Mouse (Mus musculus) left cerebral cortex, adult 8-10 months (tissue): ENCODE results near the gene Pgm2. TPM values are rescaled to one million over a fixed set of nuclear protein-coding genes. Genes with fewer than 3 reads are reported as not detected.

Experiments
- DNase-seq, 2 experiments: peaks; one replicate each; pipeline ENCODE4 v3.0.0; 2022; ENCODE audit warnings: low spot score in 2 of 2
- total RNA-seq, 4 experiments: library from RNA; stranded (reverse); gene quantifications; 2 replicates each; pipeline ENCODE4 v1.2.4; 2022

The Pgm2 gene
- total RNA-seq, result 10 to 100 TPM in 3 of 4 experiments, 1 to 10 TPM in 1; 9.2 to 12.4 (median 11.3) TPM

DNA sequence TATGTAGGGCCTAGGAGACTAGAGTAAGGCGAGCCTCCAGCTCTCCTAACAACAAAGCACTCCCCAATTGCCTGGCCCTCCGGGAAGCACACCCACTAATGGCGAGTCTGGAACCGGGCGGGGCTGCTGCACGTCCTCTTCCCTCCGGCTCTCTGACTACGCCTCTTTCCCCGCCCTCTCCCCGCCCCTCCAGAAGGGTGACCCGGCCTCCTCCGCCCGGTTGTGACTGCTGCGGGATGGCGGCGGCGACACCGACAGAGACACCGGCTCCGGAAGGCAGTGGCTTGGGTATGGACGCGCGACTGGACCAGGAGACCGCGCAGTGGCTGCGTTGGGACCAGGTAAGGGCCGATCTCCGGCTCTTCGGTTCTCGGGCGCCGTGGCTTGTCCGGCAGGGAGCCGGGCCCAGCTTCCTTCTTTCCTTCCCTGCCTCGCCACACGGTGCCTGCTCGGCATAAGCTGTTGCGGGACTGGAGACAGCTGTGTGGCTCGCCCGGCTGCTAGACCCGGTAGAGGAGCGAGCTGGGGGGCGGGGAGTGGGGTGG lies at the start of gene Pgm2:
TSS of gene Pgm2 (plus strand) at position 203 of the 545 bp plus-strand sequence.
- peak; percentile 62 to 75 for DNase-seq

DNA sequence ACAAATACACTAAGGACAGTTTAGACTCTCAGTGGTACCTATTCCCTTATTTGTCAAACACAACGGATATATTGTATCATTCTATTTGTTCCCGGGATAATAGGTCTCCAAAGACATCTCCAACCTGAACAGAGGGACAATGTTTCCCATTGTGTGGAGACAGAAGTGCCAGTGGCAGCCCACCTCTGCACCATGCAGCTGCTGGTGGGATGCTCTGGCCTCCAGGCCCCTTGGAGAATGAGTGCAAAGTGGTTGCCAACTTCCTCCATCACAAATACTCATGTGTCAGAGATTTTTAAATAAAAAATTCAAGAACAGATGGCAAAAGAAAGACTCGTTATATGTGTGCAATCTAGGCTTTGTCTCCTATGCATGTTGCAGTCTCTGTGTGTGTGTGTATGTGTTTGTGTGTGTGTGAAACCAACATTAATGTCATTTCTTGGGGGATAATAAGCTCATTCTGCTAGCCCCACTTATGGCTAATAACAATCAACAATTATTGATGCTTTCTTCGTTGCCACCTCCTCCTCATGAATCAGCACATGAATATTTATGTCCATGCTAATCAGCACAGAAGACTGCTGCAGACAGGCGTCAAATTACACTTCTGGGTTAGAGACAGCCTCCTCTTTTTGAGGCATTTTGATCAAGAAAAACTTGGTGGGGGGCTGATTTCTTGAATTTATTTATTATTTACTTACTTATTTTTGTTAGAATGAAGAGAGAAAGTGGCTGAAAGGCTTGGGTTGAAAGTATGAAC lies 48.9 kb upstream of the Pgm2 start:
- no peak for DNase-seq

DNA sequence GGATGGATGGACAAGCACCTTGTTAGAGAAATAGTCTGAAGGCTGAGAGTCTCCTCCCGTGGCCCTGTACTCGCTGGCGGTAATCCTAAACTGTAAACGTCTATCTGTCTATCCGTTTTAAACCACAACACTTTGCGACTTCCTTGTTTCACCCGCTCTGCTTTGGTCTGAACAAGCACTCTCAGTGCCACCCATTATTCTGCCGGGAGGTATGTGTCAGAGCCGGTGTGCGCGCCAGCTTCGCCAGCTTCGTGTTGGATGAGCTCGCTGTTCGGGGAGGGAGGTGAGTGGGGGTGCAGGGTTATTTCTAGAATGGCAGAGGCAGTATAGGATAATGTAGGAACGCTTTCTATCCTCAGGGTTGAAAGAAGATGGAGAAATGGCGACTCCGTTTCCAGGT lies 48.0 kb upstream of the Pgm2 start:
- DNase-seq, result peak in 1 of 2 experiments; percentile 66

DNA sequence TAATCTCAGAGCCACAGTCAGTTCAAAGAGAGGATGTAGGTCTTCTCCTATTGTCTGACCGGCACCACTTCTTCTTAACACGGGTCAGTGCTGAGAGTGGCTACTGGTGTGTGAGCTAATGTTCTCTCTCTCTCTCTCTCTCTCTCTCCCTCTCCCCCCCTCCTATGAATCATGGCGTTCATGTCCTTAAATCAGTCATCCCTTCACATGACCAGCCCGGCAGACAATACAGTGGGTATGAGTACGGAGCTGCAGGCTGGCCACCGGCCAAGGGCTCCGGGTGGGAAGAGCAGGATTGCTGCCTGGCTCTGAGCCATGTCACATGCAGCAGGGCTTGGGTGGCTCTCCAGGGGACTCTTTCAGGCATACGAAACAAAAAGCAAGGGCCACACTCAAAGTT lies 47.2 kb upstream of the Pgm2 start:
- DNase-seq, result peak in 1 of 2 experiments; percentile 32

DNA sequence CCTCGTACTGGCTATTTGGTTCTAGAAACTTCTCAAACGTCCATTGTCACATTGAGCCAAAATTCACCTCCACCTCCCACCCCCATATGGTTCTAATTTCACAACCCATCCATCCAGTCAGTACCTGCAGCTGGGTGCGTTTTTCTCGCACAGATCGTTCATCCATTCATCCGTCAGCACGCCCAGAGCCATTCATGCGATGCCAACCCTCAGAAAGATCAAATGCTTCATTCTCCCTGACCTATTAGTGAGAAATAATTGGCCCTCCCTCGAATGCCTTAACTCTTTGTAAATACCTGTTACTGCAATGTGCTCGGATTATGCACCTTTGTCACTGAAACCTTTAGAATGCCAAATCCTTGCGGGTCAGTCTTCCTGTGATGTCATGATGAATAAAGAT lies 45.8 kb upstream of the Pgm2 start:
- no peak for DNase-seq

DNA sequence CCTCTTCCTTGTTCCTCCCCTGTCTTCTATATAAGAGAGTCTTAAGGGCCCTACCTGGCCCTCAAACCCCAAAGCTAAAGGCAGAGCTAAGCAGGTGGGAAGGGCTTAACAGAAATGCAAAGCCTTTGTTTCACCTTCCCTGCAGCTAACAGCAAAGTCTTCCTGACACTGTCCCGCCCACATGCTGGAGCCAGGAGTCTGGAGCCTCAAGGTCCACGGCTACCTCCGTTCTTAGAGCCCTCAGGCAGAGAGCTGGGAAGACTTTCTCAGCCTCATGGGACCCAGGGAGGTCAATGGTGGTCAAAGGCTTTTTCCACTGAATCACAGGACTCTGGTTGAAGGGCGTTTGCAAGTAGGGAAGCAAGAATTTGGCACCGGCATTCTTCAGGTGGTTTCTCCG lies 44.8 kb upstream of the Pgm2 start:
- DNase-seq, result no peak

DNA sequence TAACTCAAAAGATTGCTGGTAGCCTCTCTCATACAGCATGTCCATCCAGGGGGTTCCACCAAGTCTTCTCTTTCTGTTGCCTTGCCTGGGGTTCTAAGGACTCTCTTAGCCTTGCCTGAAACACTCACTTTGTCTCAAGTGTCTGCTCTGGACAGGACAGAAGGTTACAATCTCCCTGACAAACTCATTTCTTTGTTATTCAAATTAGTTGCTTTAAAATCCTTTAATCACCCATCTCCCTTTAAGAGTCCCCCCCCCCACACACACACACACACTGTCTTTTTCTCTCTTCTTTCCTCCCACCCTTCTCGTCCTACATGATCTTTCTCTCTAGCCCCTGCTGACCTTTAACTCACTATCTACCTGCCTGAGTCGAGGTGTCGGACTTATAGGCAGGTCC lies 44.1 kb upstream of the Pgm2 start:
- DNase-seq, result no peak

DNA sequence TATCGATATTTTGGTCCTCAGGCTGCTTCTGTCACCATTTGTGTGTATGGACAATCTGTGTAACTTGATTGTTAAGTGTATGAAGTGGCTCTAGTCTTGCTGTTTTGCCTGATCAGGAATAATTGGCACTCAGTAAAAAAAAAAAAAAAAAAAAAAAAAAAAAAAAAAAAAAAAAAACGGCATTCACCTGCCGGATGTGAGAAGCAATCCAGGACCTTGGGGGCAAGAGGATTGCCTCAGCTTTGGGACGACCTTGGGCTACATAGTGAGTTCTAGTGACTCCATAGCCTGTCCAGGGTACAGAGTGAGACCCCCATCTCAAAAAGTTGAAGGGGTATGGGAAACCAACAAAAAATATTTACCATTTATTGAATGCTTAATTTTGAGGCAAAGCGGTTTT lies 43.5 kb upstream of the Pgm2 start:
- DNase-seq, result no peak

DNA sequence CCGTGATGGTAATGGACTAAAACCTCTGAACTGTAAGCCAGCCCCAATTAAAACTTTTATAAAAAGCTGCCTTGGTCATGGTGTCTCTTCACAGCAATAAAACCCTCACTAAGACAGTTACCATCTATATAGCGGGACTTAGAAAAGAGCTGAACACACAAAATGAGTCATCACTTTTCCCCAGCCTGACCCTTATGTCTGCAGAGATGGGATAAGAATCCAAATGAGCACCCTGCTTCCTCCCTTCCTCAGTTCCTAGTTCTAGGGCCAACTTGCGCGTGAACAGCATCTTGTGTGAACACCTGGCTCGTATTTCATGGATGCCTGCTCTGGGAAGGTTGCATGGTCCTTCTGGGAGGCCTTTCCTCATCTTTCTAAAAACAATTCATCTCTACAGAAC lies 39.7 kb upstream of the Pgm2 start:
- no peak for DNase-seq

DNA sequence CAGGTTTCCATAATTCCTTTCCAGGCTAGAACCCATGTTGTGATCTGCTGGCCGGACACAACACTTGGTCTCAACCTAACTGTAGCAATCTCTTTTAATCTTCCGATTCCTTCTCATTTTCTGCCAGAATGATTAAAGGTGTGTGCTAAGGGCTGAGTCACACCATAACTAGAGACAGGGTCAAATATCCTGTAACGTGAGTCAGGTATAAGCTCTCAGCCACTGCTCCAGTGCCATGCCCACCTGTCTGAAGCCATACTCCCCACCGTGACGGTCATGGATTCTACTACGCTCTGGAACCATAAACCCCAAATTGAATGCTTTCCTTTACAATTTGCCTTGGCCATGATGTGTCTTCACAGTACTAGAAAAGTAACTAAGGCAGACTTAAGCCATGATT lies 36.5 kb upstream of the Pgm2 start:
- no peak for DNase-seq

DNA sequence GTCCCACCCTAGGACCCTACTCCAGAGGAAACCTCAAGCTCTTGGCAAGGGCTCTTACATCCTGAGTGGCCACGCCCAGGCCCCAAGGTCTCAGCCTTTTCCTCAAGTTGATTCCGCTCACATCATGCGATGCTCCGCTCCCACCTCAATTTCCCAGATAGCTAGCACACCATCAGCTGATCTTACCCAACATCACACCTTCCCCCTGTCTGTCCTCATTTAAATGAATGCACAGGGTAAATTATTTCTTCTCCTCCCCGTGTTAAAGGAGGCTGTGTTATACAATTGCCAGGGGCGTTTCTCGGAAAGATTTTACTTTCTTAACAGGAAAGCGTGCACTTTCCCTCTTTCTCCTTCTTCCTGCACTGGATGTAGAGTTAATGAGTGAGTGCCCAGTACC lies 31.9 kb upstream of the Pgm2 start:
- DNase-seq, result no peak

DNA sequence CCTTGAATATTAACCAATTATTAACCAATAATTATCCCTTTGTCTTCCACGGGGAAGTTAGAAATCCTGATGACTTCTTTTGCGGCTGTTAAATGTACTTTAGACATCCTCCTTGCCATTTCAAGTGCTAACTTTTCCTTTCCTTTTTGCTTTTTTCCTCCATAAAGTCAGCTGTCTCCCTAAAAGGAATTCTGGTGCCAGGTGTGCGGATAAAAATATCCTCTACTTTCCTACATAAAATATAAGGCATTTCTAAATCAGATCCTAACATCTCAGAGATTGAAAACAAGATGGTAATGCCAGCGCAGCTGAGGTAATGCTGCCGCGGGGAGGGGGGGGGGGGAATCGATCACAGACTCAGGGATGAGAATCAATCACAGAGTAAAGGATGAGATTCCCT lies 31.1 kb upstream of the Pgm2 start:
- DNase-seq, result no peak

DNA sequence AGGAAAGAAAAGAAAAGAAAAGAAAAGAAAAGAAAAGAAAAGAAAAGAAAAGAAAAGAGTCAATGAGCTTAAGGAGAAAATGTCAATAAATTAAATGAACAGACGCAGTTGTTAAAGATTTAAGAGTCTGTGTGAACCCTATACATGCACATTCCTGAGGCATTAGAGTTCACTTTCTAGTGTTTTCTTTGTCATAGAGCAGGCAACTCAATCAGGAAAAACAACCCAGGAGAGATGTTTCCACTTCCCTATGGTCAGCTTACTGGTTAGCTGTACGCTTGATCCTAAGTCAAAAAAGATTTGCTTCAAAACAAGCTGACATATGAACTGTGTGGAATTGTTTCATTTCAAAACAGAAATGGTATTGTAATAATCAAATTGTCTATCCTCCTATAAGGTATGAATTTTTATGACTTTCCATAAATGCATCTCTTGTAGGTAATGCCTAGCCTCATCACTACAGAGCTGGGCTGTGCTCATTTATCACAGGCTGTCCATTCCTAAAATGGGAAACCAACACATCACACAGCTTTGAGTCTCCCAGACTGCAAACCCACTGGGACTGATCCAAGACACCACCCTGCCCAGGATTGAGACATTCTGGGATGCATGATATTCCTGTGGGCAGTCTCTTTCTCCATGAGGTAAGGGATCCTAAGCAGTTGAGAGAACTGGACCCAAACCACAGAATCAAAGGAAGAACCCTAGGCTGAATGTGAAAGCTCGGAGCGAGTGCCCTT lies 29.7 kb upstream of the Pgm2 start:
- peak in 1 of 2 experiments; percentile 29 for DNase-seq

DNA sequence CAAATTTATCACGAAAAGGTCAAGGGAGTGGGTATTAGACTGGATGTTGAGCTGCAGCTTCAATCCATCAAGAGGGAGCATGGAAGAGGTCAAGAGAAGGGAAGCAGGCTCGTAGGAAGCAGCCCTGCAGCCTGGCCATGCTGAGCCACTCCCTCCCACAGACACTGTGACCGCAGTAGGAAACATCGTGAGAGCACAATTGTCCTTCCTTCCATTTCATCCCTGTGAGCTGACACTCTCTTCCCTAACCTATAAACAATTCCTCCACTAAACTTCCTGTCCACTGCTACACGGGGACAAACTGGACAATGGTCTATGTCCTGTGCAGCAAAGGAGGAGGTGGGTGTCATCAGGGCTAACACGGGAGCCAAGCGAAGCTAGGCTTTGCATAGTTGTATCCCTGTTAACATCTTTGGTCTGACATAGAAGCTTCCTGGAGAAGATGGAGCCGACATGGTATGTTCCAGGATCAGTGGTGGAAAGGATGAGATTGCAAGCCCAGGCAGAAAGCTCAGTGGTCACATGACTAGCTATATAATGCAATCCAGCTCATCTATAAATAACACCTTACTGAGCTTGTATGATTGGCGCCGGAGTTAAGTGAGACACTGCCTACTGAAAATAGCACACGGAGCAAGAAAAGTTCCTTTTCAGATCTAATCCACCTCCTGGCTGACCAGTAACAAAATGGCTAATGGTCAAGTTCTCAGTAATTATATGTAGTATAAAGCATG lies 29.0 kb upstream of the Pgm2 start:
- peak in 1 of 2 experiments; percentile 35 for DNase-seq

DNA sequence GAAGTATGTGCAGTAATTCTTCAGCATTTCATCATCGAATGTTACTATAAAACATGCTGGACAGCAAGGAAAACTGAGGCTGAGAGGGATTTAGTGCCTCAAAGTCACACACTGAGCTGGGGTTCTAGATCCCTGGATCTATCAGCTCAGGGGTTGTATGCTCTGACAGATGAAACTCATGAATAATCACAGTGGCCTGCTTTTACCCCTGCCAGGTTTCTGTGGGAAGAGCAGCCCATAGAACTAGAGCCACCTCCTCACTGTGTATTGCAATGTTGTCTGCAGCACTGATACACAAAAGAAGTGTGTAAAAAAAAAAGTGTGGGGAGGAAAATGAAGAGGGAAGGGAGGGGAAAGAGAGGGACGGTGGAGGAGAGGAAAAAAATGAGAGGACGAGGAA lies 28.3 kb upstream of the Pgm2 start:
- no peak for DNase-seq

DNA sequence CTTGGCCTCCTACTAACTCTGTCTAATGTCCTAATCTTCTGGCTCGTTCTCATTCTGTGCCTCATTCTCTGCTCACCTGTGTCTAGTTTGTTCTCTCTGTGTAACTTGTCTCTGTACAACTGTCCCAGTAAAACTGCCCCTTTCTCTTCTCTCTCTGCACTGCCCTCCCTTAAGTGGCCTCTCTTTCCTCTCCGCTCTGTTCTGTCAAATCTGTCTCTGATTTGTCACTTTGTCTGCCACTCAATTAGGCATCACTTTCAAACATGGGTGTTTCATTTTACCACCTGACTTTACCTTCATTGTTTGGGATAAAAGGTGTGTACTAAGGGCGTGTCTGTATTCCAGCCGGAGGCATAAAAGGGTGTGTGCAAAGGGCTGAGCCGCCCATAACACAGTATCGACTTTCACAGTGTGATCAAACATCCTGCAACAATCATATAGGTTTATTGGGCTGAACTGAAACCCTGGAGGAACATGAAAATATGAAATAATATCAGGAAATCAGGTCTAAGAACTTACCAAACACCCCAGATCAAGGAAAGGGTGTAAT lies 27.2 kb upstream of the Pgm2 start:
- no peak for DNase-seq

DNA sequence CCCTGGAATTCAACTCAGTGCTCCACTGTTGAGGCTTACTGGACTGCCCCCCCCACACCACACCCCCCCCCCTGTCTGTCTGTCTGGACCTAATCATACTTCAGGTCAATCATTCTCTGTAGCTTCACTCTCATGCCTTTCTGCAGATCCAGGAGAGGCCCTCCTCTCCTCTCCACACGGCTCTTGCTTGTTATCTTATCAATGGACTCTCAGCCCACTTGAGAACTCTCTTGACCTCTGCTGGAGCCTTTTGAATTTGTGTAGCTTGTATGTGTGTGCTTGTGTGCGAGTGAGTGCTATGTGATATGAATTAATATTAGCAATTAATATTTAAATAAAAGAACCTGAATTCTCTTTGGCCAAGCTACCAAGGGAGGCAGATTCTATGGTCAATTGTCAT lies 26.6 kb upstream of the Pgm2 start:
- DNase-seq, result no peak

DNA sequence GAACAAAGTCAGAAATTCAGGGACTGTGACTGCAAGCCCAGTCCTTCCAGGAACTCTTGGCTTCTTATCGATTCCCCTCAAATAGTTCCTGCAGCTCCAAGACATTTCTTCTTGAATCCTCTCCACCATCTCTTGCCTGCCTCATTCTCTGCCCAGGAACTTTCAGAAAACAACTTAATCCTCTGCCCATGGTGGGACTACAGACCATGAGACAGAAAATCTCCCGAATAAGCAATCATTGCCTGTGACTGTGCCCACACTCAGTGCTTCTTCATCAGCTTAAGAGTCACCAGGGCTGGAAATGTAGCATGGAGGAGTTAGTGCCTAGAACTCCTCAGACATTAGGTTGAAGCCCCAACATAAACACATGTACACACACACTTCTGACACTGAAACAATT lies 25.2 kb upstream of the Pgm2 start:
- DNase-seq, result no peak

DNA sequence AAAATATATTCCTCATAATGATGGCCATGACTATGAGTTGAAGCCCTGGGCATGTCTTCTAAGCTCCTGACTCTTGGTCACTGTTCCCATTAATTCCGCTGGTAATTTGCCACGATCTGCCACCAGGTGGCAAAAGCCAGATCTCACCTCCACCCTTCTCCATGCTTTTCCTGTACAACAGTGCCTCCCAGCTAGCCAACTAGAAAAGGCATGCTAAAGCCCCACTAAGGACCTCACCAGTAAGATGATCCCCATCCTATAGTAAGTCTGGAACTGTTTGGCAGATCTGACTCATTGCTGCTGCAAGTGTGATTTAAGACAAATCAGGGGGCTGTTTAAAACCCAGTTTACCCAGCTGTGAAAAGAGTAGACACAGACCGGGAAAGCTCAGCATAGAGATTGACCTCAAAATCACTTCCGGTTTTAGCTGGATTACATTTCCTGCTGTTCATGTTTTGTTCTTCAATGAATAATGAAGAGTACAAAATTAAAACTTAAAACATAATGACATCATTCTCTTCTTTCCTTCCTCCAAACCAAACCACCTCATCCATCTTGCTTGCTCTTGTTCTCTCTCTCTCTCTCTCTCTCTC lies 22.6 kb upstream of the Pgm2 start:
- DNase-seq, result no peak

DNA sequence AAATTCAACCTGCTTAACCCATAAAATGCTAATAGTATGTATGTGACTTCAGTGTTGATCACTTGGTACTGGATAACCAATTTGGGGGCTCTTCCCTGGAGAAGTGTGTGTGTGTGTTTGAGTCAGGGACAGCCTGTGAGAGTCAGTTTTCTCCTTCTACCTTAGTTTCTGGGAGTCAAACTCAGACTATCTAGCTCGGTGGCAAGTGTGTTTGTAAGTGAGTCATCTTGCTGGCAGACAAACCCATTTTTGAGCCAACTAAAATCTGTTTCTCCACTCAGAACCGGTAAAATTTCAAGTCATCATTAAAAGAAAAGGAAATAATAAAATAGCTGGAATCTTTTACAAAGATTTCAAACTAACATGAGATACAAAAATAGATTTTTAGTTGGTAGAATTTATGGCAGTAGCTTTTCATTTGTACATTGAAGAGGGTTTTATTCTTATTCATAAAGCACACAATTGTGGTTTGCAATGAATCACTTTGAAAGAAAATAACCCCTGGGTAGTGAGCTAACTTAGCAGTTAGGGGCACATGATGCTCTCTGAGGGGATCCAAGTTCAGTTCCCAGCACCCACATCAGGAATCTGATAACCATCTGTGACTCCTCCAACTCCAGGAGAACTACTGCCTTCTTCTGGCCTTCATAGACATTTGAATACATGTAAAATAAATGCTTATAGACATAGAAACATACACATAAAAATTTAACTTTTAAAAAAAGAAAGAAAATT lies 21.8 kb upstream of the Pgm2 start:
- no peak for DNase-seq

DNA sequence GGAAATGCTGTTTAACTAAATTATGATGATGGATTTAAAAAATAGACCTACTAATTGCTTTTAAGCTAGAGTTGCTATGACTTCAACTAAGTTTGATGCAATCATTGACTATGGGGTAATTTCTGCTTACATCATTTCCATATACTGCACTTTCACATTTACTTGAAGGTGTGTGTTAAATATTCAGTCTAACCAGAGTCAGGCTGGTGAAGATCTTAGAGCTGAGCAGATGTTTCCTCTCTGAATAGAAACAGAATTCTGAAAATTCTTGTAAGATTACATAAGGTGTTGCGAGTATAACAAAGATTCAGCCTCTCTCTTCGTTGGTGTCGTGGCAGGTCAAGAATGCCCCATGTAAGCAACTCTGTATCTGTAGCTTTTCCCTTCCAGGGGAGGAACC lies 18.3 kb upstream of the Pgm2 start:
- DNase-seq, result no peak
